Mouse (Mus musculus): ENCODE data around the gene Ralgps1.

The Ralgps1 gene

GRCm38 (mm10) chr2:33176921-33177320, 194.4 kb downstream of the Ralgps1 start:
- DNase-seq (ENCODE audit: low spot score in 2 of 2): no peak

- DNase-seq (ENCODE audit: low spot score in 2 of 2): no peak
These were observed 194.8 kb downstream of the Ralgps1 start for GRCm38 (mm10) chr2:33176516-33176915.

- no peak for DNase-seq (ENCODE audit: low spot score in 2 of 2)
These were observed 197.6 kb downstream of the Ralgps1 start for GRCm38 (mm10) chr2:33173686-33174085.

- DNase-seq (ENCODE audit: low spot score in 2 of 2): no peak
These were observed 198.2 kb downstream of the Ralgps1 start for GRCm38 (mm10) chr2:33173126-33173525.

GRCm38 (mm10) chr2:33170777-33171565, 200.3 kb downstream of the Ralgps1 start:
- DNase-seq (ENCODE audit: low spot score in 2 of 2): no peak

- DNase-seq (ENCODE audit: low spot score in 2 of 2): no peak
These were observed 201.8 kb downstream of the Ralgps1 start for GRCm38 (mm10) chr2:33169445-33169844.

GRCm38 (mm10) chr2:33167060-33167459, 204.2 kb downstream of the Ralgps1 start:
- DNase-seq (ENCODE audit: low spot score in 2 of 2): no peak

- no peak for DNase-seq (ENCODE audit: low spot score in 2 of 2)
These were observed 205.4 kb downstream of the Ralgps1 start for GRCm38 (mm10) chr2:33165710-33166374.

GRCm38 (mm10) chr2:33165229-33165628, 206.1 kb downstream of the Ralgps1 start:
- no peak for DNase-seq (ENCODE audit: low spot score in 2 of 2)

- no peak for DNase-seq (ENCODE audit: low spot score in 2 of 2)
These were observed 206.6 kb downstream of the Ralgps1 start for GRCm38 (mm10) chr2:33164646-33165045.

- no peak for DNase-seq (ENCODE audit: low spot score in 2 of 2)
These were observed 209.2 kb downstream of the Ralgps1 start for GRCm38 (mm10) chr2:33162126-33162525.

GRCm38 (mm10) chr2:33160326-33160973, 210.8 kb downstream of the Ralgps1 start:
- no peak for DNase-seq (ENCODE audit: low spot score in 2 of 2)

GRCm38 (mm10) chr2:33159593-33159992, 211.7 kb downstream of the Ralgps1 start:
- no peak for DNase-seq (ENCODE audit: low spot score in 2 of 2)

GRCm38 (mm10) chr2:33158895-33159294, 212.4 kb downstream of the Ralgps1 start:
- no peak for DNase-seq (ENCODE audit: low spot score in 2 of 2)

- no peak for DNase-seq (ENCODE audit: low spot score in 2 of 2)
These were observed 215.0 kb downstream of the Ralgps1 start for GRCm38 (mm10) chr2:33156283-33156781.

- DNase-seq (ENCODE audit: low spot score in 2 of 2): peak; percentile 72 to 76
These were observed 216.4 kb downstream of the Ralgps1 start for GRCm38 (mm10) chr2:33154751-33155372.

- no peak for DNase-seq (ENCODE audit: low spot score in 2 of 2)
These were observed 224.3 kb downstream of the Ralgps1 start for GRCm38 (mm10) chr2:33146994-33147393.

GRCm38 (mm10) chr2:33143292-33143691, 228.0 kb downstream of the Ralgps1 start:
- no peak for DNase-seq (ENCODE audit: low spot score in 2 of 2)

GRCm38 (mm10) chr2:33138491-33138890, 232.8 kb downstream of the Ralgps1 start:
- no peak for DNase-seq (ENCODE audit: low spot score in 2 of 2)

GRCm38 (mm10) chr2:33137731-33138130, 233.6 kb downstream of the Ralgps1 start:
- DNase-seq (ENCODE audit: low spot score in 2 of 2): no peak

GRCm38 (mm10) chr2:33137244-33137643, 234.0 kb downstream of the Ralgps1 start:
- no peak for DNase-seq (ENCODE audit: low spot score in 2 of 2)

- DNase-seq (ENCODE audit: low spot score in 2 of 2): no peak
These were observed 234.9 kb downstream of the Ralgps1 start for GRCm38 (mm10) chr2:33136366-33136765.
